Mouse (Mus musculus) lung, postnatal 0 days (tissue): ENCODE measurements around the gene Slc46a3. TPM values are rescaled to one million over a fixed set of nuclear protein-coding genes. Genes with fewer than 3 reads are reported as not detected.

Experiments
- ATAC-seq: fragments of 200-750 bp; cut with Nextera tagmentation; 2 replicates; pipeline ENCODE4 v1.8.0; 2017; ENCODE audit warnings: moderate library complexity
- DNase-seq: peaks from one replicate; pipeline ENCODE4 v3.0.0-alpha.2; 2016; ENCODE audit warnings: low spot score
- H3K27ac ChIP-seq: fragments of 300-500 bp; sonication (generic); 2 replicates; pipeline ENCODE4 v1.5.1; 2014; ENCODE audit warnings: antibody characterized with exemption, mild to moderate bottlenecking, low read length, mixed read lengths
- H3K27me3 ChIP-seq: fragments of 300-500 bp; sonication (generic); replicated peaks from 2 replicates; pipeline ENCODE4 v1.6.1; 2014; ENCODE audit warnings: low read length, mixed read lengths; ENCODE audit not compliant: insufficient read depth
- H3K36me3 ChIP-seq: fragments of 300-500 bp; sonication (generic); 2 replicates; pipeline ENCODE4 v1.6.1; 2014; ENCODE audit warnings: low read length, mixed read lengths; ENCODE audit not compliant: insufficient read depth
- H3K4me1 ChIP-seq: fragments of 300-500 bp; sonication (generic); 2 replicates; pipeline ENCODE4 v1.6.1; 2014; ENCODE audit warnings: antibody characterized with exemption, low read depth, low read length, mixed read lengths; ENCODE audit not compliant: insufficient read depth
- H3K4me2 ChIP-seq: fragments of 300-500 bp; sonication (generic); replicated peaks from 2 replicates; pipeline ENCODE4 v1.6.1; 2014; ENCODE audit warnings: low read depth, mild to moderate bottlenecking, low read length, moderate library complexity, mixed read lengths
- H3K4me3 ChIP-seq: fragments of 300-500 bp; sonication (generic); 2 replicates; pipeline ENCODE4 v1.5.1; 2014; ENCODE audit warnings: low read depth, low read length
- H3K9ac ChIP-seq: fragments of 300-500 bp; sonication (generic); replicated peaks from 2 replicates; pipeline ENCODE4 v1.6.1; 2014; ENCODE audit warnings: low read depth, mild to moderate bottlenecking
- H3K9me3 ChIP-seq: fragments of 300-500 bp; sonication (generic); 2 replicates; pipeline ENCODE4 v1.6.1; 2016; ENCODE audit warnings: low read length, mixed read lengths
- CTCF ChIP-seq: IDR thresholded peaks from 2 replicates; pipeline ENCODE4 v1.5.1; 2016; ENCODE audit warnings: antibody characterized with exemption, mild to moderate bottlenecking
- EP300 ChIP-seq: IDR thresholded peaks from 2 replicates; pipeline ENCODE4 v1.6.1; 2016; ENCODE audit warnings: antibody characterized with exemption, mild to moderate bottlenecking, control low read depth
- WGBS: fragments of 180-500 bp; shearing (Covaris S2); extraction: QIAGEN DNeasy Blood & Tissue Kit; methylation state at CpG from one replicate; pipeline ENCODE4 v1.1.7; 2014; 5-methylcytosine and 5-hydroxymethylcytosine counted together
- polyA plus RNA-seq: library from polyadenylated mRNA; unstranded; fragments of >200 nt; fragmentation: Nextera tagmentation; extraction: Ambion mirVana; gene quantifications from 2 replicates; pipeline ENCODE4 v1.2.1, GENCODE M21; 2015

Gene Slc46a3
- polyA plus RNA-seq, 1 experiment from 2014 or later, result 9.4 TPM

DNA sequence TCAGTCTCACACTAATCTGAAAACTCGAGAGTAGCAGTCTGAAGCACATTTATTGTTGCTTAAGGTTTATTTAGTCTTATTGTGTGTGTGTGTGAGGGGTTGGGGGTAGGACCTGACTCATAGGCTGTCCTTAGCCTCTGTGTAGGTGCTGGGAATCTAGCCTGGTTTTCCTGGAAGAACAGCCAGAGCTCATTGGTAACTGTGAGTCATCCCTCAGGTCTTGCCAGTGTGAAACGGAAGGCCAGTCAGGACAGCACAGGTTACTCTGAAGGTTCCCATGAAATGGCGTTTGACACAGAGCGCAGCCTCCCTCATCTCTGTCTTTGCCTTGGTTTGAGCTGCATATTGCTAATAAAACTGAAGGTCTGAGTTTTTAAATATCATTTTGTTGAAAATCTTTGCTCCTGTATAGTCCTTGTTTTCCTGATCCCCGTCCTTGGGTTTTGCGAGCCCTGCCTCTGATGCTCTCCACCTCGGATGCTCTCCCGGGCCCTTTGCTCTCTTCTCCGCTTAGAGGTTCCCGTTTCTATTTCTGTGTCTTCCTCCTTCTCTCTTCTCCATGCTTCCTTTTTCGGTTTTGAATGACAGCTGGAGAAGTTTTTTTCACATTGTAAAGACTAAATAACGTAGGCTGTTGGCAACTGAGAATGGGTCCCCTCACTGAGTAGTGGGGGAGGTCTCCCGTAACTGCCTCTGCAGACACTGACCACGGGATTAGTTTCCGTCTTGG, 23.4 kb downstream of the Slc46a3 start:
- Histone ChIP-seq H3K27ac (no peak overlapping the region), H3K36me3 (peaks cover 30% of the 10 kb centered on the region), H3K4me1 (no peaks in the 10 kb centered on the region), H3K4me2 (no peak overlapping the region), H3K9me3 (no peaks in the 10 kb centered on the region), H3K9ac (no peak overlapping the region), H3K27me3 (no peaks in the 10 kb centered on the region), H3K4me3 (no peak overlapping the region)
- ATAC-seq (0 out of 2 replicates have a peak, but pooled peaks have one; percentile 15), DNase-seq (no peak)
- WGBS, result 82% methylated on average over 15 of the region's 15 CpGs
- TF ChIP-seq EP300, result no peak
- no peak for TF ChIP-seq CTCF

DNA sequence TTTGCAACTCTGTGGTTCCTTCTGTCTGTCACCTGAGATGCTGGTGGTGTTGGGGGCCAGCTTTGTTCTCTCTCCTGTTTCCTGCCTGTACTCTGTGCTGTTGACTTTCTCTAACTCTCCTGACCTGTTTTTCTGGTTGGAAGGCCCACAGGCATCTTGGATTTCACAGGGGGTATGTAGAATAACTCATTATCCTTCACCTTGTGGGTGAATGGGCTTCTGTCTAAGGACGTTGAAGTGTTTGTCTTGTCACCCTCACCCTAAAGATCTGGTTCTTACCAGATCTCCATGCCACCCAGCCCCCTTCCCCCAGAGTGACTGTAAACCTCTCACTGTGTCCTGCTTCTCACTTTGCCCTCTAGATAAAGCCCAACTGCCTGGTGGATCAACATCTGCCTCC, 24.3 kb downstream of the Slc46a3 start:
- DNase-seq, result peak; percentile 50
- H3K9ac ChIP-seq, result no peak overlapping the region
- TF ChIP-seq CTCF, result no peak
- TF ChIP-seq EP300, result no peak
- peaks cover 20% of the 10 kb centered on the region for H3K36me3 ChIP-seq
- H3K4me1 ChIP-seq, result no peaks in the 10 kb centered on the region
- H3K9me3 ChIP-seq, result no peaks in the 10 kb centered on the region
- peak overlapping the region; percentile 62; the same call in 1 of the 2 replicates for H3K27ac ChIP-seq
- WGBS, result 76% methylated on average over 1 of the region's 1 CpGs
- H3K4me2 ChIP-seq, result no peak overlapping the region
- no peak overlapping the region for H3K4me3 ChIP-seq
- peak; percentile 59 for ATAC-seq
- no peaks in the 10 kb centered on the region for H3K27me3 ChIP-seq

DNA sequence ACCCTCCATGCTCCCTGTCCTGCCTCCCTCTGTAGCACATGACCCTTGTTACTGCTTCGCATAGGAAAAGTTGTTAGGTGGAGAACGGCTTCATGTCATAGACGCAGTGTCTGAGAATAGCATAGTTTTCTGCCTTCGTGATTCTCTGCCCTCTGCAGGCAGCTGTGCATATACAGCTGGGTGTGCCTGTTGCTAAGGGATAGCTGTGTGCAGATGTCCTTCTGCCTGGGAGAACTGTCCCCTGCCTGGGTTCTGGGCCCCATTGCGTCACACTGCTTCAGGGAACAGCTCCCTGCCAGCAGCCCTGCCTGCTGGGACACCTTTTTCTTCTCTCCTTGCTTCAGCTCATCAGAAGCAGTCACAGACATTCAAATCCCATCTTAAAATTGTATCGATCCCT, 25.0 kb downstream of the Slc46a3 start:
- H3K9ac ChIP-seq, result no peak overlapping the region
- H3K4me2 ChIP-seq, result no peak overlapping the region
- H3K36me3 ChIP-seq, result peaks cover 18% of the 10 kb centered on the region
- no peaks in the 10 kb centered on the region for H3K9me3 ChIP-seq
- peak; percentile 68 for ATAC-seq
- TF ChIP-seq EP300 (no peak), CTCF (peak; percentile 31; the same call in 1 of the 2 replicates)
- WGBS, result 63% methylated on average over 6 of the region's 6 CpGs
- H3K4me1 ChIP-seq, result no peaks in the 10 kb centered on the region
- H3K27ac ChIP-seq, result peak overlapping the region; percentile 62; the same call in 1 of the 2 replicates
- H3K4me3 ChIP-seq, result no peak overlapping the region
- DNase-seq, result peak; percentile 48
- H3K27me3 ChIP-seq, result no peaks in the 10 kb centered on the region

DNA sequence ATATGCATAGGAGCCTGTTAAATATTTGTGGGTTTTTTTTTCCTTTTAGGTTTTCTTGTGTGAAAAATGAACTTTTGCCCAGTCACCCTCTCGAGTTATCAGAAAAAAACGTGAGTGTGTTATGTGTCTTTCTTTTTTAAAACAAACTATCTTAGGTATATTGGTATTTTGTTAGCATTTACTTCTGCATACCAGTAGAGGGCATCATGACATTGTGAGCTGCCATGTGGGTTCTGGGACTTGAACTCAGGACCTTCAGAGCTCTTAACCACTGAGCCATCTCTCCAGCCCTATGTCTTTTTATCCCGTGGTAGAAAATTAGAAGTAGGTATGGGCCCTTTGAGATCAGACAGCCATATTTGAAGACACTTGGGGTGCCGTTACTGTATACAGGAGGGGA, 25.9 kb downstream of the Slc46a3 start:
- TF ChIP-seq CTCF (peak; percentile 46), EP300 (no peak)
- Histone ChIP-seq H3K4me2 (no peak overlapping the region), H3K9ac (no peak overlapping the region), H3K36me3 (peaks cover 25% of the 10 kb centered on the region; the same call in 1 of the 2 replicates), H3K4me1 (no peaks in the 10 kb centered on the region), H3K27me3 (no peaks in the 10 kb centered on the region), H3K4me3 (no peak overlapping the region), H3K9me3 (no peaks in the 10 kb centered on the region), H3K27ac (0 out of 2 replicates have a peak overlapping the region, but pooled peaks have one; percentile 20)
- WGBS, result 82% methylated on average over 4 of the region's 4 CpGs
- ATAC-seq (no peak), DNase-seq (no peak)

DNA sequence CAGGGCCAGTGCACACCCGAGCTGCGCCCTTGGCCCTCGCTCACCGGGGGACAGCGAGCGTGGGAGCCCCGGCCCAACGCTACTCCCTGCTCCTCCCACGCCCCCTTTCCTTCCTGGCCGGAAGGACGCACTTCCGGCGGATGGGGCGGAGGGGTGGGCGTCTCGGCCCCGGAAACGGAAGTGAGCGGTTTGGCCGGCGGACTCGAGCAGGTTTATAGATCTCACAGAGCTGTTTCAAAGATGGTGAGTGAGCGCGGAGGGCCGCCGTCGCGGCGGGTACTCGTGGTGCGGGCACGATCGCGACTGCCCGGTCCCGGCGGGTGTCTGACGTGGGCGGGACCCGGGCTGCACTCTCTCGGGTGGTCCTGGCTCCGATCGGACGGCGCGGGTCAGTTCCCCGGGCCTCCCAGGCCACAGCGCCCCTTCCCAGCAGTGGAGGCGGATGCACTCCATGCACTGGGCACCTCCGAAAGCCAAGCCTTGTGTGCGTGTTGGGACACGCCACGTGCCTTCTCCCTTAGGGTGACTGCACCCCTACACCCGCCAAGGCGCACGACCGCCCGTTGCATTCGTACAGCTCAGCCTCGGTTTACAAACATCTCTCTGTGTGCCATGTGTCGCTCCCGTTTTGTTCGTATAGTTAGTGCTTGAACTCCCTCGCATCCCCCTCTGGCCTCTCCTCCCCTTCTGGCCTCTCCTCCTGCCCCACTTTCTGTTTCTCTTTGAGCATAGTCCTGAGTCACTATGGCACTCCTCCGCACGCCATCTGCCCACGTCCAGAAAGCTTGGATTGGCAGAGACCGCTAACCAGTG, 34.0 kb downstream of the Slc46a3 start, which contains the start of gene Pomp:
Gene Pomp, plus strand, starts transcription at position 13 of the 813 bp plus-strand sequence.
- H3K27ac ChIP-seq, result peak within 1 kb of the TSS; percentile 96
- H3K27me3 ChIP-seq, result no peaks in the 10 kb centered on the region
- H3K9ac ChIP-seq, result peak within 1 kb of the TSS; percentile 77
- DNase-seq (peak; percentile 97), ATAC-seq (peak; percentile 96)
- H3K4me2 ChIP-seq, result peak within 1 kb of the TSS; percentile 60
- peak; percentile 98 for TF ChIP-seq EP300
- peak; percentile 22 for TF ChIP-seq CTCF
- H3K9me3 ChIP-seq, result no peaks in the 10 kb centered on the region
- H3K4me3 ChIP-seq, result peak within 1 kb of the TSS; percentile 86
- under 1% methylated on average over 68 of the region's 68 CpGs for WGBS
- 0 out of 2 replicates have a peak, but pooled peaks cover 17% of the 10 kb centered on the region for H3K36me3 ChIP-seq
- 0 out of 2 replicates have a peak, but pooled peaks cover 9% of the 10 kb centered on the region for H3K4me1 ChIP-seq

DNA sequence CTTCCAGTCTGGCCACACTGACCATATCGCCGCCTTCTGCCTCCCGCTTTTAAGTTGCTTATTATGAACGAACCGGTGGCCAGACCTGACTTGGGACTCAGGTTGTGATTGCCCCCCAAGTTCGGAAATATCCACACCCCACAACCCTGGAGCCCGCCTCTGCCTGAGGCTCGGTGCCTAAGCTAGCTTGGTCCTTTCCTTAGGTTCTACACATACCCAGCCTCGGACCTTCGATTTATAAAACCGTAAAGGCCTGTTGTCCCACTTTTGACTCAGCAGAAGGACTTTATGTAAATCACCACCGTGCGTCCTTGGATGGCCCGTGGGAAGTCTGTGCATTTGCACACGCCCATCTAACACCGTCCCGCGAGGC, 34.6 kb downstream of the Slc46a3 start:
- Histone ChIP-seq H3K9ac (peak overlapping the region; percentile 77), H3K4me1 (0 out of 2 replicates have a peak, but pooled peaks cover 9% of the 10 kb centered on the region), H3K4me3 (peak overlapping the region; percentile 86), H3K36me3 (0 out of 2 replicates have a peak, but pooled peaks cover 17% of the 10 kb centered on the region), H3K27me3 (no peaks in the 10 kb centered on the region), H3K4me2 (peak overlapping the region; percentile 60), H3K27ac (peak overlapping the region; percentile 96), H3K9me3 (no peaks in the 10 kb centered on the region)
- no peak for TF ChIP-seq EP300
- TF ChIP-seq CTCF, result no peak
- peak; percentile 19 for DNase-seq
- WGBS, result under 1% methylated on average over 18 of the region's 18 CpGs
- ATAC-seq, result peak; percentile 1; the same call in 1 of the 2 replicates
